Mouse (Mus musculus): ENCODE data around the gene Gm5105. TPM values are rescaled to one million over a fixed set of nuclear protein-coding genes. Genes with fewer than 3 reads are reported as not detected.

Gene Gm5105
- polyA plus RNA-seq, 1 experiment from 2014 or later: not detected

DNA sequence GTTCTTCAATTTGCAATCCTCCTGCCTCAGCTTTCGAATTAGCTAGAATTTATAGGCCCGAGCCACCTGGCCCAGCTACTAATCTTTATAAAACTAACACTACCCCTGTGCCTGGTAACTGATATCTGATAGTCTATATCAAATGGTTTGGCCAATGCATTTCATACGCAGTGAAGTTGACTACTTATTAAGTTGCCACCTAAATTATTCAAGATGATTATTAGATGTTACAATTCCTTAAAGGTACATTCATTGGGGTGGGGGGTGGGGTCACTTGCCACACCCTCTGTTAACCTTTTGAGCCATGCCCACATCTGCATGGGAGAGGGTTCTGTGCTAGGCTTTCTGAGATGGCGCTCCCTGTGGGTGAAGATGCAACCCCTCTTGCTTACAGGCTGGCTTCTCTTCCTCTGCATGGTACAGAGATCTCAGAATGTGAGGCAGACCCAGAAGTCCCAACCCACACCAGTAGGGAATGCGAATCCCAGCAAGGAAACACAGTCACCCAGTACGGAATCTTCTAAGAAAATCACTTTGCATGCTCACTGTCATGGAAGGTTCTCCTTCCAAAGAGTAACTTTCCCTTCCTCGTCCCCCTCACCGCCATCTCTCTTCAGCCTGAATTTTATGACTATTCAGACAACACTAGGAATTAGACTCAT is 67.0 kb downstream of the Gm5105 start:
- H3K9ac ChIP-seq (ENCODE audit: low read length): no peak overlapping the region
- 0 out of 2 replicates have a peak, but pooled peaks cover 2% of the 10 kb centered on the region for H3K9me3 ChIP-seq (ENCODE audit: control insufficient read depth, low read length)

DNA sequence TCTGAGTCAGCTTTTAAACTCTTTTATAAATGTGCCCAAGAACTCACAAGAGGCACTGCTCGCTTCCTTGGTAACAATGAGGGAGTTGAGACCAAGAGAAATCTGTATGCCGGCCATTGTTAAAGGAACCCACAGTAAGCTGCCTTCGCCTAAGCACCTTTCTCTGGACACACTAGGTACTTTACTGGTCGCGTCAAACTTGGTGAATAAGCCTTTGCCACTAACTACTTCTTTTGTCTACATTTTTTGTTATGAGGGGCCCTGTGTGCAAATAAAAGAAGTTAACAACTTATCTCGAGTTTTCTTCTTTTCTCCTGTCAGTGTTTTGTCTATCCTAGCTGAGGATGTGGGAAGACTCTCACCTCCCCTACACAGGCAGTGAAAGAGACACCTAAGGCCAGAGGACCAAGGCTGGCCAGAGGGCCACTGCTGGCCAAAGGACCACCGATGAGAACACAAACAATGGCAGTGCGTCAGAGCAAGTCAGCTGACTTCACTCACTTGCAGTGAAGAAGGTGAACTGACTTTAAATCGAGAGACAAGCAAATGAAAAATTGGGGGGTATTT is 67.9 kb downstream of the Gm5105 start:
- WGBS: 63% methylated on average over 9 of the region's 9 CpGs
- H3K9me3 ChIP-seq (ENCODE audit: control insufficient read depth, low read length): no peaks in the 10 kb centered on the region
- DNase-seq (ENCODE audit: low spot score, missing footprints) (peak; percentile 80), ATAC-seq (ENCODE audit: low FRiP score) (no peak)
- no peak overlapping the region for H3K27ac ChIP-seq (ENCODE audit: low read depth, low read length)
- H3K9ac ChIP-seq (ENCODE audit: low read length): no peak overlapping the region
- H3K27me3 ChIP-seq (ENCODE audit: control insufficient read depth, insufficient read depth, low read length): no peaks in the 10 kb centered on the region
- no peaks in the 10 kb centered on the region for H3K4me1 ChIP-seq (ENCODE audit: control insufficient read depth, insufficient read depth, low read length)
- H3K36me3 ChIP-seq (ENCODE audit: control insufficient read depth, insufficient read depth, low read length): no peaks in the 10 kb centered on the region
- H3K4me3 ChIP-seq (ENCODE audit: low read depth, low read length): no peak overlapping the region
- no peak overlapping the region for H3K4me2 ChIP-seq

More for the DNA sequence above, 67.0 kb downstream of the Gm5105 start:
- H3K4me3 ChIP-seq (ENCODE audit: low read depth, low read length): no peak overlapping the region
- H3K4me1 ChIP-seq (ENCODE audit: control insufficient read depth, insufficient read depth, low read length): no peaks in the 10 kb centered on the region
- DNase-seq (ENCODE audit: low spot score, missing footprints): peak; percentile 53
- H3K4me2 ChIP-seq: no peak overlapping the region
- ATAC-seq (ENCODE audit: low FRiP score): no peak
- no peak overlapping the region for H3K27ac ChIP-seq (ENCODE audit: low read depth, low read length)
- WGBS: 94% methylated on average over 8 of the region's 8 CpGs
- H3K27me3 ChIP-seq (ENCODE audit: control insufficient read depth, insufficient read depth, low read length): no peaks in the 10 kb centered on the region
- H3K36me3 ChIP-seq (ENCODE audit: control insufficient read depth, insufficient read depth, low read length): no peaks in the 10 kb centered on the region

Other genes with a start within 250 kb of the Gm5105 start
- 3,387 and 3,446 TPM in 2 replicates for gene H2afz, start 202.9 kb downstream of the Gm5105 start, polyA plus RNA-seq (2014; fragmentation: Nextera tagmentation; extraction: Ambion mirVana)
- 9.9 and 10.8 TPM in 2 replicates for gene Dnajb14, start 199.7 kb downstream of the Gm5105 start, polyA plus RNA-seq (2014; fragmentation: Nextera tagmentation; extraction: Ambion mirVana)
- 98.7 and 106 TPM in 2 replicates for gene Lamtor3, start 148.9 kb downstream of the Gm5105 start, polyA plus RNA-seq (2014; fragmentation: Nextera tagmentation; extraction: Ambion mirVana)
- gene Dapp1, start 85.8 kb downstream of the Gm5105 start, polyA plus RNA-seq (2014; fragmentation: Nextera tagmentation; extraction: Ambion mirVana): 3.2 and 3.4 TPM in 2 replicates
- 0.01 and 0.08 TPM in 2 replicates for gene 1110002E22Rik, start 2.3 kb downstream of the Gm5105 start, polyA plus RNA-seq (2014; fragmentation: Nextera tagmentation; extraction: Ambion mirVana)
- gene Trmt10a, start 76.1 kb upstream of the Gm5105 start, polyA plus RNA-seq (2014; fragmentation: Nextera tagmentation; extraction: Ambion mirVana): 14.9 and 19.5 TPM in 2 replicates
- gene Mttp, start 77.6 kb upstream of the Gm5105 start, polyA plus RNA-seq (2014; fragmentation: Nextera tagmentation; extraction: Ambion mirVana): 10.0 and 10.7 TPM in 2 replicates
- gene 4930579F01Rik, start 126.4 kb upstream of the Gm5105 start, polyA plus RNA-seq (2014; fragmentation: Nextera tagmentation; extraction: Ambion mirVana): not detected in 2 replicates
- gene Adh7, start 150.4 kb upstream of the Gm5105 start, polyA plus RNA-seq (2014; fragmentation: Nextera tagmentation; extraction: Ambion mirVana): 0.11 and 0.16 TPM in 2 replicates
- gene Adh1, start 193.6 kb upstream of the Gm5105 start, polyA plus RNA-seq (2014; fragmentation: Nextera tagmentation; extraction: Ambion mirVana): 0.23 and 0.48 TPM in 2 replicates
- not detected in 2 replicates for gene Adh6a, start 245.9 kb upstream of the Gm5105 start, polyA plus RNA-seq (2014; fragmentation: Nextera tagmentation; extraction: Ambion mirVana)